Mouse (Mus musculus): Measurements from ENCODE around the gene Jak3.
A peak's percentile ranks its signal among the peaks of the same experiment; 100 is the strongest.

Gene Jak3

GRCm38 (mm10) chr8:71665331-71666130 lies 10.6 kb upstream of the Jak3 start:
- DNase-seq (ENCODE audit: extremely low spot score, low spot score) = peak; percentile 89

DNA sequence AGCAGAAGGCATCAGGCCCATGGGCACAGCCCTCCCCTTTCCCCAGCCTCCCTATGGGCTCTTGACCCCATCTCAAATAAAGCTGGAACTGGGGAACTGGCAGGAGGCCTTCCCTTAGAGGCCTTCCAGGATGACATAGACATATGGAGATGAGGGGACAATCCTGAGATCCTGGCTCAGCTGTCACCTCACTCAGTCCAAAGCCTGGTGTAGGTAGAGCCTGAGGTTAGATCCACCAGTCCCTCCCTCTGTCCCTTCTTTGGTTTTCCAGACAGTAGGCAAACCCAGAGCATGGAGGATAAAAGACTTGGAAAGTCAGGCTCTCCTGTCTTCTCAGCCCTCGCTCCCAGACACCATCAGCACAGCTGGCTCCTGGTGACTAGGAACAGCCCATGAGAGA lies 9.2 kb upstream of the Jak3 start:
- no peak for DNase-seq (ENCODE audit: extremely low spot score, low spot score)

GRCm38 (mm10) chr8:71667256-71667655 lies 8.8 kb upstream of the Jak3 start:
- DNase-seq (ENCODE audit: extremely low spot score, low spot score) = no peak

DNA sequence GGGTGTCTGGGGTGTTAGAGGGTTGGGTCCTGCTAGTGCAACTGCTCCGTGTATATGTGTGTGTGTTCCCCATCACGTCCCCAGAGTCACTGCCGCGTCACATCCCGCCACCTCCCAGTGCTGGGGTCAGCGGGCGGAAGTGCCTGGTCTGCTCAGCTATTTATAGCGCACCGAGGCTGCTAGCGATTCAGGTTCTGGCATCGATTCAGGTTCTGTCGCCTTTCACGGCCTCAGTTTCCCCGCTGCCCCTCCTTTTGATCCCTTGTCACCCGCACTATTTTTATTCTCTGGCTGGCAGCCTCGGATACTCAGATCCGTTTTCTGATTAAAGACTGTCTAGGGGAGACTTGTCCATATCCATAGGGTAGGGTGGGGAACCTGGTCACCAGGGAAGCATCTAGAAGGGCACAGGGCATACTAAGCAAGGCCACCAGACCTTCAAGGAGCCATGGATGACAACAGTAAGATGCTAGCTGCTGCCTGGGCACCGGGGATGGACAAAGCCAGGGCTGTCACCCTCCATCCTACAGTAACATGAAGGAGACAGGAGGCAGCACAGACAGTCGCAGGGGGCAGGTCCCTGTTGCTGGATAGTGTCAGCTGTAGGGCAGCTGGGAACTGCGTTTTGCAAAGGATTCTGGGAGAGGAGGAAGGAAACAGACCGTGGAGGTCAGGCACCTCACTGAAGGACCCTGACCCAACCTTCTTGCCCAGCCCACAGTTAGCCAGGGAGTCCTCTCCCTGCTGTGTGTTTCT lies 7.7 kb upstream of the Jak3 start:
- no peak for DNase-seq (ENCODE audit: extremely low spot score, low spot score)

- no peak for DNase-seq (ENCODE audit: extremely low spot score, low spot score)
Measured at GRCm38 (mm10) chr8:71670198-71670597, 5.9 kb upstream of the Jak3 start.

GRCm38 (mm10) chr8:71670621-71671548 lies 5.2 kb upstream of the Jak3 start:
- peak; percentile 80 for DNase-seq (ENCODE audit: extremely low spot score, low spot score)

DNA sequence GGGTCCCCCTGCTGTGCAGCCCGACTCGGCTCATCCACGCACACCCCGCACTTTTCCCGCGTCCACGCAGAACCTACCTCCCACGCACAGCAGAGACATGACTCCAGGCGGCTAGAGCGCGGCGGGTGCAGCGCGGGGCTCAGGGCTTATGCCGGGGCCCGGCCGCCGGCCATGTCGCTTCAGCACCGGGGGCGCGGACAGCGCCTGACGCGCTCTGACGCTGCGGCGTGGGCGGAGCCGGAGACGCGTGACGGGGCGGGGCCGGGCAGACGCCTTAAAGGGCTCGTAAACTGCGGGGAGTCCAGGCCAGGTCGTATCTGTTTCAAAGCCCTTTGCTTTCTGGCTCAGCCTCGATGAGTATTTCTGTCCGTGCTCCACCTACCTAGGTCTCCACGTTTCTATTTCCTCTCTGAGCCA lies 4.5 kb upstream of the Jak3 start, which contains the start of gene Unc13a:
Gene Unc13a, minus strand, starts transcription at position 209 of the 417 bp plus-strand sequence.
- DNase-seq (ENCODE audit: extremely low spot score, low spot score) = peak; percentile 95

- no peak for DNase-seq (ENCODE audit: extremely low spot score, low spot score)
Measured at GRCm38 (mm10) chr8:71672168-71672735, 3.8 kb upstream of the Jak3 start.

DNA sequence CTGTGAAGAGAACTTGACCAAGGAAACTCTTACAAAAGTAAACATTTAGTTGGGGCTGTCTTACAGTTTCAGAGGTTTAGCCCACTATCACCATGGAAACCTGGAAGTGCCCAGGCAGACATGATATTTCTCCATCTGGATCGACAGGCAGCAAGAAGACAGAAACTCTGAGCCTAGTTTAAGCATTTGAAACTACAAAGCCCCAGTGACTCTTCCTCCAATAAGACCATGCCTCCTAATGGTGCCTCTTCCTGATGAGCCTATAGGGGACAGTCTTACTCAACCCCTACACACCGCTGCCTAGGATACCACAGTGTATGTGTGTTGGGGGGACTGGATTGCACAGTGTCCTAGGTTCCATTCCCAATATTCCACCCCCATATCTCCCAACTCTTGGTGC lies 2.0 kb upstream of the Jak3 start:
- DNase-seq (ENCODE audit: extremely low spot score, low spot score) = no peak

DNA sequence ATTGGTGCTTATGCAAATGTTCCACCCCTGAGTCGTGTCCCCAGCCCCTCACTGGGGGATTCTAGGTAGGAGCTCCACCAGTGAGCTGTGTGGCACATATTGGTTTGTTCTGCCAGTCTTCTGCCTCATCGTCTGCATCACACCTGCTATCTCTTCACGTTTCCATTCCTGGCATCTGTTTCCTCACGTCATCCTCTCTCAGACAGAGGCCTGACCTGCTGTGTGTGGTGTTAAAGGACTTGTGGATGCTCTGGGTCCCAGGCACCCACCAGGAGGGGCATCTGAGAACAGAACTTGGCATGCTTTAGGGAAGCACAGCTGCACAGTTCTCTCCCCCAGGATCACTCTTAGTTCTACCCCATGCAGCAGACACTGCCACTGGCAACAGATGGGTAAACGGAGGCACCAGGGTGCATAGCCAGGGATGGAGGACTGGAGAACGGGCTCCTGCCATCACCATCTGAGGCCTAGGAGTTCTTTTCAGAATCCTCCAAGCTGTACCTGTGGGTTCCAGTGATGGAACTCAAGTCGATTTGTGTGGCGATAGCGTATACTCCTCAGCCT lies 558 bp upstream of the Jak3 start:
- no peak for DNase-seq (ENCODE audit: extremely low spot score, low spot score)

- no peak for DNase-seq (ENCODE audit: extremely low spot score, low spot score)
Measured at GRCm38 (mm10) chr8:71676803-71677202, 707 bp downstream of the Jak3 start.

DNA sequence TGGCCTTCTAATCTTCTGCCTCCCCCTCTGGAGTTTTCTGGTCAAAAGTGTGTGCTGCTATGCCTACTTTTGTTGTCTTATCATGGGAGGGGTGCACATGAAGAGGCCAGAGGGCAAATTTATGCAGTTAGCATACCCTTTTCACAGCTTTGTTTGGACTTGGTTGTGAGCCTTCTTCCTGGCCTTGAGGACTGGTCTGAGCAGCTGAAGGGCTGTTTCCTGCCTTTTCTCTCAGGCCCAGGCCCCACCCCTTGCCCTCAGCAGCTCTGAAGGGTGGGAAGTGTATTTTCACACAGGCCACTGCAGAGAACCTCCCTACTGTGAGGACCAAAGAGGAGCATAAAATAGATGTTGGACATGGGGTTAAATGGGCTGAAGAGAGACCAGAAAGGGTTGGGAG lies 1.5 kb downstream of the Jak3 start:
- DNase-seq (ENCODE audit: extremely low spot score, low spot score) = no peak

- no peak for DNase-seq (ENCODE audit: extremely low spot score, low spot score)
Measured at GRCm38 (mm10) chr8:71678216-71678615, 2.1 kb downstream of the Jak3 start.

DNA sequence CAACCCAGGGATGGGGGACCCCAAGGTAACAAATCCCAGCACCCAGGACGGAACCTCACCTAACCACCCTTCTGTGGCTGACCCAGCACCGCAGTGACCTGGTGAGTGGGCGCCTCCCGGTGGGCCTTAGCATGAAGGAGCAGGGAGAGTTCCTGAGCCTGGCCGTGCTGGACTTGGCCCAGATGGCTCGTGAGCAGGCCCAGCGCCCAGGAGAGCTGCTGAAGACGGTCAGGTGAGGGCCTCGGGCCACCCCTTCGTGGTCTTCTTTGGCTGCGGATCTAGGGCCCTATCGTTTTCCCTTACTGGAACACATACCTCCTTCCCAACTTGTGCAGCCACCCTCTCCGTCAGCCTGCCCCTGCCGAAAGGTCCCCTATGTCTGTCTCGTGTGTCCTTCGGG lies 3.0 kb downstream of the Jak3 start:
- no peak for DNase-seq (ENCODE audit: extremely low spot score, low spot score)

- DNase-seq (ENCODE audit: extremely low spot score, low spot score) = no peak
Measured at GRCm38 (mm10) chr8:71679550-71680168, 3.6 kb downstream of the Jak3 start.

- peak; percentile 43 for DNase-seq (ENCODE audit: extremely low spot score, low spot score)
Measured at GRCm38 (mm10) chr8:71680471-71680870, 4.4 kb downstream of the Jak3 start.

DNA sequence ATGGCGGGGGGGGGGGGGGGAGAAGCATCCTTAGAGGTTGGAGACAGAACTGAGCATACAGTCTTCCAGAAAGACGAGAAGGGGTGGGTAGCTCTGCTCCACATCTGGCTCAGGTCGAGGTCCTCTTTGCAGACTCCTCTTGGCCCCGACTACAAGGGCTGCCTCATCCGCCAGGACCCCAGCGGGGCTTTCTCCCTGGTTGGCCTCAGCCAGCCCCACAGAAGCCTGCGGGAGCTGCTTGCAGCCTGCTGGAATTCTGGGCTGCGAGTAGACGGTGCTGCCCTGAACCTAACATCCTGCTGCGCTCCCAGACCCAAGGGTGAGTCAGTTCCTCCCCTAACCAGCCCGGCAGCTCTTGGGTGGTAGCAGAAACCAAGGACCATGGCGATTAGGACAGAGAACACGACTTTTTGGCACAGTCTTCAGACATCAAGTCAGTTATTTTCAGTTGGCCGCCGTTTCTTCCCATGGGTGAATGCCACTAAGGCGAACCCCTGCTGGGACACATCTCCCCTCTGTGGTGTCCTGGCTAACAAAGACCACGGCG lies 5.3 kb downstream of the Jak3 start:
- DNase-seq (ENCODE audit: extremely low spot score, low spot score) = peak; percentile 47

DNA sequence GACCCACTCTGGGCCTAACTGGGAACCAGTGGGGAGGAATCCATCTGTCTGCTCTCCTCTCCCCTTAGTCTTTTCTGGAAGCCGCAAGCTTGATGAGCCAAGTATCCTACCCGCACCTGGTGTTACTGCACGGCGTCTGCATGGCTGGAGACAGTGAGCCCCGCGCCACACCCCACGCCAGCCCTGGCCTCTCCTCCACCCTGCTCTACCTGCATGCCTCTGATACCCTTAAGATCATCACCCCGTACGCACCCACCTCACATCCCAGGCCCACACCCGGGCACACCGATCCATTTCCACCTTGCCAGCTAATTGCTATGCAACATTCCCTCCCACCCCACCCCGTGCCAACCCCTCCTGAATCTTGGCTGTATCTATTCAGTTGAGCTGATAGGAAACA lies 6.7 kb downstream of the Jak3 start:
- DNase-seq (ENCODE audit: extremely low spot score, low spot score) = no peak

DNA sequence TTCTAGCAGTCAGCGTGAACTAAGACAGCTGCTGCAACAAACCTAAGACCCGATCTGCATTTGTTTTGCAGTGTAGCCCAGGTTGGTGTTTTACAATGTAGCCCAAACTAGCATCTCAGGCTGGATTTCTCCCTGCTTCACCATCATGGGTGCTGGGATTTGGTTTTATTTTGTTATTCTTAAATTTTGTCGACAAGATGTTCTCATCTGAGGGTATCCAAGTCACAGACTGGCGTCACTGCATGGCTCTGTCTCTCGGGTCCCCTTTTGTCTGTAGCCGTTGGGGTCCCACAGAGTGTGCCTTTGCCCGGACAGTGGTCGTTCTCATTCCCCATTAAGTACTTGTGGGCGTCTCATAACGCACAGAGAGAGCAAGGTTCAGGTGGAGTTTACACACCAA lies 8.6 kb downstream of the Jak3 start:
- no peak for DNase-seq (ENCODE audit: extremely low spot score, low spot score)

- no peak for DNase-seq (ENCODE audit: extremely low spot score, low spot score)
Measured at GRCm38 (mm10) chr8:71685573-71685972, 9.5 kb downstream of the Jak3 start.
